Mouse (Mus musculus): ENCODE results near the gene Fam213b. TPM values are rescaled to one million over a fixed set of nuclear protein-coding genes. Genes with fewer than 3 reads are reported as not detected.
A peak's percentile ranks its signal among the peaks of the same experiment; 100 is the strongest.

Gene Fam213b
- total RNA-seq, 2 experiments from 2014 or later, result 0.94 TPM; not detected in 1

DNA sequence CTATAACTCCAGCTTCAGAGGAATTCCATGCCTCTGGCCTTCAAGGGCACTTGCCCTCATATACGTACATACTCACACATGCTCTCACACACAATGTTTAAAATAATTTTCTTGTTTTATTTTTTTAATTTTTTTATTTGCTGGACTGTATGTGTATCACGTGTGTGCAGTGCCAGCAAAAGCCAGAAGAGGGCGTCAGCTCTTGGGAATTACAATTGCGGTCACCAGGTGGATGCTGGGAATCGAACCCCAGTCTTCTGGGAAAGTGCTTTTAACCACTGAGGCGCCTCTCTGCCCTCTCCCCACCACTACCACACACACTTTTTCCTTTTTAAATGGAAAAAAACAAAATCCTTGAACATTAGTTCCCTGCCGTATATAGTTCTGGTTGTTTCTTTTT is 42.1 kb downstream of the Fam213b start:
- ATAC-seq (replicated peaks; ENCODE audit: low FRiP score, low TSS enrichment, poor library complexity, severe bottlenecking), result no peak

DNA sequence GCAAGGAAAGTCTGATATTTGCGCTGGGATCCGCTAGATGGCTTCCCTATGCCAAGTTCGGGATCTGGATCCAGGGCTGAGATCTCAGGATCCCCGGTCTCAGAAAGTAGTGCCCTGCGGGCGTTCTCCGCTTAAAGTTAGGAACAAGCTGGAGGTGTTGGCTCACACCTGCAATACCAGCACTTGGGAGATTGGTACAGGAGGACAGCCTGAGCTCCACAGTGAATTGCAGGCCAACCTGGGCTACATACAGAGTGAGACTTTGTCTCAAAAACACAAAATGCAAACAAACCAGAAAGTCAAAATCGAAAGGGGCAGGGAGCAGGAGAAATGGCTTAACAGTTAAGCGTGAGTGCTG is 42.5 kb downstream of the Fam213b start:
- ATAC-seq (replicated peaks; ENCODE audit: low FRiP score, low TSS enrichment, poor library complexity, severe bottlenecking), result no peak

DNA sequence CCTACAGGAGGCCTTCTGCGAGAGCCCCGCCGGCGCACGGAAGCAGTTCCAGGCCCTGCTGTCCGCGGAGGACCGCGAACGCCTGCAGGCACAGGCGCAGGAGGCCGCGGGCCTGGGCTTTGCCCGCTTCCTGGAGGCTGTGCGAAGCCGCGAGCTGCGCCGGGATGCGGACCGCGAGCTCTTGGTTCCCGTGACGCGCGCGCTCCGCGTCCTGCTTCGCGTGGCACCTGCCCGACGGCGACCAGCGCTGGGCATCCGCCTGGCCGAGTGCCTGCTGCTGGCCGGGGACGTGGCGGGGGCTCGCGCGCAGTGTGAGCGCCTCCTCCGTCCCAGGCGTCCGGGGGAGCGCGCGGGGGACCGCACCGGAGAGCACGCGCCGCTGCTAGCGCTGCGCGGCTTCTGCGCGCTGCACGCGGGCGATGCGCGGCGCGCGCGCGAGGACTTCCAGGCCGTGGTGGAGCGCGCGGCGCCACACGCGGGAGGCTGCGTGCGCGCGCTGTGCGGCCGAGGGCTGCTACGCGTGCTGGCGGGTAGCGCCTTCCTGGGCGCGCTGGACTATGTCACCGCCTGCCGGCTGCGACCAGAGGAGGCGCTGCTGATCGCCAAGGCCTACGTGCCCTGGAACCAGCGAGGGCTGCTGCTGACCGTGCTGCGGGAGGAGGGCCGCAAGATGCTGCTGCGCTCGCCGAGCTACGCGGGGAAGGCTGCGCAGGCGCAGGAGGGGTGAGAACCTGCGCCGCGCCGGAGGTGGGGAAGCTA is 43.0 kb downstream of the Fam213b start:
- peak; percentile 83 for ATAC-seq (replicated peaks; ENCODE audit: low FRiP score, low TSS enrichment, poor library complexity, severe bottlenecking)

DNA sequence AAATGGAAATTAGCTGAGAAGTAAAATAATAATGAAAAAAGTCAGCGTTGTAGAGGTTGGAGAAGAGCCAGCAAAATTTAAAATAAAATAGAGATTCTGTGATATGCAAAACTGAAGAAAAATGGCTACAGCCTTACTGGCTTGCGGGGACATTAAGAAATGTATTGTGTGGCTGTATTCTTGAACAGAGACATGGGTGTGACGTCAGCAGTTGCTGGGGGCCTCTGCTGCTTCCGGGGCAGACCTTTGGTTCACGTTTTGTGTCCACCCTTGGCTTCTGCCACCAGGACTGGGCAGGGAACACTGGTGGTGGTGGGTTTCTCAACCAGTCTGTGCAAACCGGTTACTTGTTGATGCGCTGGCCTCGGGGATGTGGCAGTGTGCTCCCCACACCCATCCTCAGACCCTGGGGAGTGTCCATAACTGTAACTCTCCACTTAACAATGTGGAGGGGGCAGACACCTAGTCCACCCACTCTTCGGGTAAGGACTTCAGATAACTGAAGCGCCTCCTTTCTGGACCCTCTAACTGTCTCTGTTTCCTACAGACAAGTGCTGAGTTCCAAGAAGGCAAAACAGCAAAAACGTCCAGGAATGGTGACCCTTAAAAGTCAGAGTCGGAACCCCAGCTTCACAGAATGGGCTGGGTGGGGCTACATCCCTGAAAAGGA is 44.1 kb downstream of the Fam213b start:
- ATAC-seq (replicated peaks; ENCODE audit: low FRiP score, low TSS enrichment, poor library complexity, severe bottlenecking), result no peak

DNA sequence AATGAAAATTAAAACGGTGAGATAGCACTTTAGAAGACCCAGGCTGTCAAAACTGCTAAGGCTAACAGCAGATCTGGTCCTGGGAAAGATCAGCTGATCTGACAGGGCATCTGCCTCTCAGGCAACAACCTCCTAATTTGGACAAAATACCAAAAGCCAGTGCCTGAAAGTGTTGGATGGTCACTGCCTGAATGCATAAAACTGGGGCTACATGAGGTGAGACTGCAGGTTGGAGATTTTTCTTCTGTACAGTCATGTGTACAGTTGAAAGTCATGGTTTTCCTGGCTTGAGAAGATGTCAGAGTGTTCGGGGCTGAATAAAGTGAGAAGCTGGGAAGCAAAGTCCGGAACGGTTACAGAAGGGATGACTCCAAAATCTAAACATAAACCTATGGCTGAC is 45.1 kb downstream of the Fam213b start:
- no peak for ATAC-seq (replicated peaks; ENCODE audit: low FRiP score, low TSS enrichment, poor library complexity, severe bottlenecking)

DNA sequence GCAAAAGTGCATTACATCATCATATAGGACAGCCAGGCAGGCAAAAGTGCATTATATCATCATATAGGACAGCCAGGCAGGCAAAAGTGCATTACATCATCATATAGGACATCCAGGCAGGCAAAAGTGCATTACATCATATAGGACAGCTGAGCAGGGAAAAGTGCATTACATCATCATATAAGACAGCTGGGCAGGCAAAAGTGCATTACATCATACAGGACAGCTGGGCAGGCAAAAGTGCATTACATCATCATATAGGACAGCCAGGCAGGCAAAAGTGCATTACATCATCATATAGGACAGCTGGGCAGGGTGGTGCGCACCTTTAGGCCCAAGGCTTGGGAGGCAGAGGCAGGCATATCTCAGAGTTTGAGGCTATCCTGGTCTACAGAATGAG is 46.2 kb downstream of the Fam213b start:
- no peak for ATAC-seq (replicated peaks; ENCODE audit: low FRiP score, low TSS enrichment, poor library complexity, severe bottlenecking)

Other genes starting within 250 kb of the Fam213b start
- gene Actrt2, start 231.3 kb downstream of the Fam213b start, total RNA-seq (2014; fragmentation: Nextera tagmentation), result not detected in 2 replicates
- not detected in 2 replicates for gene Actrt2, start 231.3 kb downstream of the Fam213b start, total RNA-seq (2017)
- not detected in 2 replicates for gene Ttc34, start 61.7 kb downstream of the Fam213b start, total RNA-seq (2014; fragmentation: Nextera tagmentation)
- not detected in 2 replicates for gene Ttc34, start 61.7 kb downstream of the Fam213b start, total RNA-seq (2017)
- 5.5 TPM in 1 of 2 replicates, not detected in the other for gene Mmel1, start 29.6 kb downstream of the Fam213b start, total RNA-seq (2014; fragmentation: Nextera tagmentation)
- 0.46 and 0.94 TPM in 2 replicates for gene Mmel1, start 29.6 kb downstream of the Fam213b start, total RNA-seq (2017)
- 133 and 270 TPM in 2 replicates for gene Tnfrsf14, start 29.4 kb upstream of the Fam213b start, total RNA-seq (2014; fragmentation: Nextera tagmentation)
- 78.8 and 149 TPM in 2 replicates for gene Tnfrsf14, start 29.4 kb upstream of the Fam213b start, total RNA-seq (2017)
- not detected in 2 replicates for gene Hes5, start 61.8 kb upstream of the Fam213b start, total RNA-seq (2014; fragmentation: Nextera tagmentation)
- gene Hes5, start 61.8 kb upstream of the Fam213b start, total RNA-seq (2017), result not detected in 2 replicates
- gene Pank4, start 65.0 kb upstream of the Fam213b start, total RNA-seq (2014; fragmentation: Nextera tagmentation), result 71.5 and 97.3 TPM in 2 replicates
- 34.6 and 35.9 TPM in 2 replicates for gene Pank4, start 65.0 kb upstream of the Fam213b start, total RNA-seq (2017)
- gene Plch2, start 157.6 kb upstream of the Fam213b start, total RNA-seq (2014; fragmentation: Nextera tagmentation), result 0.33 and 3.2 TPM in 2 replicates
- not detected in 2 replicates for gene Plch2, start 157.6 kb upstream of the Fam213b start, total RNA-seq (2017)
- 8.1 and 9.0 TPM in 2 replicates for gene Pex10, start 167.9 kb upstream of the Fam213b start, total RNA-seq (2014; fragmentation: Nextera tagmentation)
- 5.8 and 6.4 TPM in 2 replicates for gene Pex10, start 167.9 kb upstream of the Fam213b start, total RNA-seq (2017)
- 105 and 108 TPM in 2 replicates for gene Rer1, start 187.2 kb upstream of the Fam213b start, total RNA-seq (2014; fragmentation: Nextera tagmentation)
- gene Rer1, start 187.2 kb upstream of the Fam213b start, total RNA-seq (2017), result 97.8 and 135 TPM in 2 replicates
- 3.8 and 7.6 TPM in 2 replicates for gene Morn1, start 187.4 kb upstream of the Fam213b start, total RNA-seq (2014; fragmentation: Nextera tagmentation)
- 1.6 and 1.8 TPM in 2 replicates for gene Morn1, start 187.4 kb upstream of the Fam213b start, total RNA-seq (2017)

Data from megakaryocyte-erythroid progenitor cell, adult 5-6 weeks (primary cell).